Mouse (Mus musculus): Measurements from ENCODE around the gene Tgds. TPM values are rescaled to one million over a fixed set of nuclear protein-coding genes. Genes with fewer than 3 reads are reported as not detected.

Gene Tgds
- 36.8 and 36.9 TPM in 2 replicates for polyA plus RNA-seq (2015; fragmentation: Nextera tagmentation; extraction: Ambion mirVana)

DNA sequence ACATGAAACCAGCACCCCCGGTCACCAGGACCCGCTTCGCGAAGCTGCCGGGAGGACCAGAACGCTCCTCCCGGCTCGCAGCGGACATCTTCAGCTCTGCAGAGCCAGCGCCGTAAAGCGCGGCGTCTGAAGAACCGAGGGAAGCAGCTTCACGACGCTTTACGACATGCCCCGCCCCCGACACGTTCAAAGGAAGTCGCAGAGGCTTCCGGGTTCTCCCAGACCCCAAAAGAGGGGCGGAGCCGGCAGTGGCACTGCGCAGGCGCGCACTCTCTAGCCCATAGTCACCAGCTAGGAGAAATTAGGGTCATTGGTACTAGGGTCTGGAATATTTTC is at the start of gene Tgds:
Gene Tgds (minus strand): TSS at position 114 of the 336 bp plus-strand sequence.
- H3K27me3 ChIP-seq, result no peaks in the 10 kb centered on the region
- H3K9me3 ChIP-seq, result no peaks in the 10 kb centered on the region
- H3K9ac ChIP-seq, result peak within 1 kb of the TSS; percentile 65
- H3K4me2 ChIP-seq, result peak within 1 kb of the TSS; percentile 73
- H3K36me3 ChIP-seq, result peaks cover 19% of the 10 kb centered on the region
- H3K27ac ChIP-seq, result peak within 1 kb of the TSS; percentile 79
- ATAC-seq (ENCODE audit: insufficient number of reproducible peaks, low FRiP score, low TSS enrichment, low read depth), result peak; percentile 79
- H3K4me1 ChIP-seq, result peaks cover 14% of the 10 kb centered on the region
- 0% methylated on average over 28 of the region's 28 CpGs for WGBS
- peak within 1 kb of the TSS; percentile 67 for H3K4me3 ChIP-seq

DNA sequence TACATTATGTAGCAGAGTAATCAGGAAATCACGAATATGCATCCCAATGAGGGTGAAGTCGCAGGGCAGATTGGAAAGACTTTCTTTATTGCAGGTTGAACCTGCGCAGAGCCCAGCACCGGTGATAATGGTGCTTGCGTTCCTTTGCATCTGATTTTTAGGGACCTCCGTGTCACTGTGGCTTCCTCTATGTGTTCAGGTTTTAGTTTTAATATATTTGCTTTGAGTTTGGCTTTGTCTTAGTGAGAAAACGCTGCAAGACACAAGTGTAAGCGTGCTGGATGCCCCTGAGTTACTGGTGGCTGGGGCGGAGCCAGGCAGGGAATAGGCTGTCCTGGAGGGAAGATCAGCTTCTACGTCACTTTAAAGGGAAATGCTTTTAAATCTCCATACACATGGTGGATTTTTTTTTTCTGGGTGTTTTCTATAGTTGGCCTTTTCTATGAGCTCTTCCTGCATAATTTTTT is 48.2 kb upstream of the Tgds start:
- Histone ChIP-seq H3K4me3 (peak overlapping the region; percentile 50), H3K9me3 (no peaks in the 10 kb centered on the region), H3K36me3 (no peaks in the 10 kb centered on the region), H3K4me2 (peak overlapping the region; percentile 79), H3K4me1 (peaks cover 5% of the 10 kb centered on the region; the same call in 1 of the 2 replicates), H3K9ac (no peak overlapping the region), H3K27ac (peak overlapping the region; percentile 55; the same call in 1 of the 2 replicates), H3K27me3 (no peaks in the 10 kb centered on the region)
- 5% methylated on average over 10 of the region's 10 CpGs for WGBS
- ATAC-seq (ENCODE audit: insufficient number of reproducible peaks, low FRiP score, low TSS enrichment, low read depth), result no peak

DNA sequence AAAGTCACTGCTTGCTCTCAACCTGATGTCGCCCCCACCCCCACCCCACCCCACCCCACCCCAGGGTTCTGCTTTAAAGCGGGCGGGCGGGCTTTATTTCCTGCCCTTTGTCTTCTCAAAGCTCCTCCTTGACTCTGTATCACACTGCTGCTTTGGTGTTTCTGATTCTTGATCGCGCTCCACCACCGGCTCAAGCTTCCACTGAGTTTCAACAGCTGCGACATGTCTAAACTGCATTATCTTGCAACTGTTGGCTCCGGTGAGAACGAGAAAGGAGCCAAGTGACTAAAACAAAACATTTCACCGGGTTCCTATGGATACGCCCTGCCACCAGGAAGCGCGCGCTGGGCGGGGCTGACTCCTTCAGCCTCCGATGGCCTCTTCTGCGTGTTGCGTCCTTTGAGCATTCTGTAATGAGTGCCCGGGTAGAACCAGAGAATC is 47.6 kb upstream of the Tgds start:
- H3K4me2 ChIP-seq, result peak overlapping the region; percentile 79
- H3K9ac ChIP-seq, result 0 out of 2 replicates have a peak overlapping the region, but pooled peaks have one; percentile 26
- under 1% methylated on average over 20 of the region's 20 CpGs for WGBS
- peaks cover 5% of the 10 kb centered on the region; the same call in 1 of the 2 replicates for H3K4me1 ChIP-seq
- peak overlapping the region; percentile 55 for H3K27ac ChIP-seq
- H3K4me3 ChIP-seq, result peak overlapping the region; percentile 50
- H3K36me3 ChIP-seq, result no peaks in the 10 kb centered on the region
- H3K9me3 ChIP-seq, result no peaks in the 10 kb centered on the region
- H3K27me3 ChIP-seq, result no peaks in the 10 kb centered on the region
- 0 out of 2 replicates have a peak, but pooled peaks have one; percentile 44 for ATAC-seq (ENCODE audit: insufficient number of reproducible peaks, low FRiP score, low TSS enrichment, low read depth)

DNA sequence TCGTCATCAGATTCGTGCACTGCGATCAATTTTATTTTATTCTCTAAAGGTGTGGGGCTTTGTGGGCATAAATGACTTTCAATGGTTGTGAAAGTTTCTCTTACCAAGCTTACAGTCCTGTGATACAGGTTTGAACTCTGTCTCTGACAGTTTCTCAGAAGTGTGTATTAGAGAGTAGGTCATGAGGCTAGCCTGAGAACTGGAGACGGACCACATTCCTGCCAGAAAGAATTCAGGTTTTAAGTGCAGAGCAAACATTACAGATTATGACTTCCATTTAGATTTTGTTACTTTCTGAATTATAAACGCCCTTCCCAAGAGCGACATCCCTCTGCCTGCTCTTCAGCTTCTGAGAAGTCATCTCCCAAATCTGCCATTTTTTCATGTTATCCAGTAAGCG is 47.1 kb upstream of the Tgds start:
- Histone ChIP-seq H3K9ac (no peak overlapping the region), H3K36me3 (no peaks in the 10 kb centered on the region), H3K4me2 (peak overlapping the region; percentile 79), H3K9me3 (no peaks in the 10 kb centered on the region), H3K27me3 (no peaks in the 10 kb centered on the region), H3K27ac (no peak overlapping the region), H3K4me1 (peaks cover 5% of the 10 kb centered on the region; the same call in 1 of the 2 replicates), H3K4me3 (peak overlapping the region; percentile 50)
- no peak for ATAC-seq (ENCODE audit: insufficient number of reproducible peaks, low FRiP score, low TSS enrichment, low read depth)
- 34% methylated on average over 7 of the region's 7 CpGs for WGBS

DNA sequence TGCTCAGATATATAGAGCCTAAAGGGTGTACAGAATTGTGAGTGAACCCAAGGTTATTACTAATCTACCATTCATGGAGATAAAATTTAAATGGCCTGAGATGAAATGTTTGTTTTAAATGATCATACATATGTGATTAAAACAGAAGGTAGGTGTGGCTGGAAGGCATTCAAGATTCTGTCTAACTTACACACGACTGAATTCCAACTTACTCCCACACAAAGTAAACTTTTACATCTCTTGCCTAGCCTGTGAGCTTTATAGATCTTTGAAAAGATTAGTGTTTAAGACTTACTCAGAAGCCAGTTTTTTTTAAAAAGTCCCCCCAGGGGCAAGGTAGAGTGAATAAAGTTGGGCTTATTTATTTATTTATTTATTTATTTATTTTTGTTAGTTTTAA is 46.7 kb upstream of the Tgds start:
- Histone ChIP-seq H3K4me3 (no peak overlapping the region), H3K4me2 (no peak overlapping the region), H3K36me3 (no peaks in the 10 kb centered on the region), H3K27me3 (no peaks in the 10 kb centered on the region), H3K4me1 (peaks cover 5% of the 10 kb centered on the region; the same call in 1 of the 2 replicates), H3K27ac (no peak overlapping the region), H3K9ac (no peak overlapping the region), H3K9me3 (no peaks in the 10 kb centered on the region)
- WGBS, result 26% methylated on average over 1 of the region's 1 CpGs
- no peak for ATAC-seq (ENCODE audit: insufficient number of reproducible peaks, low FRiP score, low TSS enrichment, low read depth)

DNA sequence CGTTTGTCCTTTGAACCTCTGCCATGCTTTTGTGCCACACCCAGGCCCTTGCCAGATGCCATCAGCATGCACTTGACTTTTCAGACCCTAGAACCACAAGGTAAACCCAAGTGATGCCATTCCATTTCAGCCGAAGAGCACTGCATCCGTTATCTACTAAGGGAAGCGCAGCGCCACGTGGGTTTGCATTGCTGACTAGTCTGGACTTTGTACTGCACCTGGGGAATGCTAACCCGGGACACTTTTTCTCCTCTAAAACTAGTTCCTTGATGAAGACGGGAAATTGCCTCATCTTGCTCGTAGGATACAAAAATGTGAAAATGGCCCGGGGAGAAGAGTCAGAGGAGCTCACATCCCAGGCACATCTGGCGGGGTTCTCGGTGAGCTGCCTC is 43.1 kb upstream of the Tgds start:
- Histone ChIP-seq H3K27me3 (no peaks in the 10 kb centered on the region), H3K4me1 (peaks cover 4% of the 10 kb centered on the region; the same call in 1 of the 2 replicates), H3K9ac (no peak overlapping the region), H3K4me3 (no peak overlapping the region), H3K36me3 (no peaks in the 10 kb centered on the region), H3K4me2 (no peak overlapping the region), H3K27ac (no peak overlapping the region), H3K9me3 (no peaks in the 10 kb centered on the region)
- 72% methylated on average over 12 of the region's 12 CpGs for WGBS
- no peak for ATAC-seq (ENCODE audit: insufficient number of reproducible peaks, low FRiP score, low TSS enrichment, low read depth)

DNA sequence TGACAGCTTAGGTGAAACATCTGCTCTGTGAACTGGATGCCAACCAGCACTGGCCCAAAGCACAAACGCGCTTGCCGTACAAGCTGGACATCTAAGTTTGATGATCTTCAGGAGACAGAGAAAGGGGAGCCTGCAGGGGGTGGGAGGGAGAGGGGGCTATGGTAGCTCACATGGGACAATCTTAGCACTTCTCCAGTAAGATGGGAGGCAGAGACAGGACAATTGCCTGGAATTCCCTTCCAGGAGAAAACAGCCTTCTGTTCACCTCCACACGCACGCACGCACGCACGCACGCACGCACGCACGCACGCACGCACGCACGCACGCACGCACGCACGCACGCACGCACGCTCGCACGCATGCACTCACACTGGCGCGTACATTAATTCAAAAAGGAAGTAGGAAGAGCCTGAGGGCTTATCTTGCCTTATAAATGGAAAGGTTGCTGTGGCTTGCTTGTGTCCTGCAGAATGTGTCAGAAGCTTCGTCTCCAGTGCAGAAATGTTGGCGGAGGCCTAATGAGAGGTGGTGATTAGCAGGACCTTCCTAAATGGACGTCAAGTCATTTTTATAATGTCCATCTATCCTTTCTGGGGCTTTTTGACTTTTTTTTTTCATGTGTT is 42.6 kb upstream of the Tgds start:
- H3K4me3 ChIP-seq, result no peak overlapping the region
- H3K9me3 ChIP-seq, result no peaks in the 10 kb centered on the region
- no peak overlapping the region for H3K4me2 ChIP-seq
- H3K27ac ChIP-seq, result no peak overlapping the region
- ATAC-seq (ENCODE audit: insufficient number of reproducible peaks, low FRiP score, low TSS enrichment, low read depth), result no peak
- no peaks in the 10 kb centered on the region for H3K27me3 ChIP-seq
- no peaks in the 10 kb centered on the region for H3K36me3 ChIP-seq
- WGBS, result 88% methylated on average over 30 of the region's 30 CpGs
- H3K9ac ChIP-seq, result no peak overlapping the region
- no peaks in the 10 kb centered on the region for H3K4me1 ChIP-seq

DNA sequence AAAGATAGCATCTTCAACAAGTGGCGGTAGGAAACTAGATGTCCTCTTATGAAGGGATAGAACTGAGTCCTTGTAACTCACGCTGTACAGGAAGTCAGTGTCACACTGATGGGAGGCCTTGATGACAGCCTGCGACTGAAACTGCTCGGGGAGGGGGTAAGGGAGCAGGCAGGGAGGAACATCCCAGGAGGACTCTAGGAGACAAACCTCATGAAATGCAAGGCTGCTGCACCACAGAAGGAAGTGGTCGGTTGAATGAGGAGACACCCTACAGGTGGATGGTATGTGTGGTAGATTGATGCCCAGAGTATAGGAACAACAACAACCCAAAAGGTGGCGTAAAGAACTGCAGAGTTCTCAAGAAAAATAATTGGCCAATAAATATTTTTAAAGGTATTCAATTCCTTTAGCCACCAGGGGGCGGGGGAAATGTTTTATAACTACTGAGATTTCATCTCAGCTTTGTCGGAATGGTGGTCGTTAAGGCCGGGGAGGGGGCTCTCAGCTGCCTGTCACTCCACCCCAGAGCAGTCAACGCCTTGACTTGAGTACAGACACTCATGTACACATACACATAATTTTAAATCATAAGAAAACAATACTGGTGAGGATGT is 41.1 kb upstream of the Tgds start:
- Histone ChIP-seq H3K27ac (no peak overlapping the region), H3K4me3 (no peak overlapping the region), H3K9ac (no peak overlapping the region), H3K27me3 (no peaks in the 10 kb centered on the region), H3K36me3 (peaks cover 9% of the 10 kb centered on the region), H3K4me1 (no peaks in the 10 kb centered on the region), H3K9me3 (no peaks in the 10 kb centered on the region), H3K4me2 (no peak overlapping the region)
- WGBS, result 58% methylated on average over 11 of the region's 11 CpGs
- no peak for ATAC-seq (ENCODE audit: insufficient number of reproducible peaks, low FRiP score, low TSS enrichment, low read depth)

DNA sequence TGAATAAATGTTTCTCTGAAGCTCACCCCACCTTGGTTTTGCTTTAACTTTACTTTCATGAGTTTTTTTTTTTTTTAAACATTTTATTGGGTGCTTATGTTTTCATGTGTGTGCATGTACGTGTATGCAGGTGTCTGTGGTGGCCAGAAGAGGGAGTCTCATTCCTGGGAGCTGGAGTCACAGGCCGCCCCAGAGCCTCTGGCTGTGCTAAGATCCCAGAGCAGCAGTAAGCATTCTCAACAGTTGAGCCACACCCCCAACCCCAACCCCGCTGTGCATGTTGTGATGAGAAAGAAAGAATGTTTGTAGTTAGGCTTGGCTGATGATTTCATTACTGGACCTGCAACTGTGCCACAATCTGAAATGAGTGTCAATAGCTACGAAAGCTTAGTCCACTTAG is 36.2 kb upstream of the Tgds start:
- Histone ChIP-seq H3K9ac (no peak overlapping the region), H3K4me3 (no peak overlapping the region), H3K4me2 (no peak overlapping the region), H3K27ac (no peak overlapping the region), H3K4me1 (no peaks in the 10 kb centered on the region), H3K36me3 (peaks cover 16% of the 10 kb centered on the region), H3K27me3 (no peaks in the 10 kb centered on the region), H3K9me3 (no peaks in the 10 kb centered on the region)
- WGBS, result 93% methylated on average over 4 of the region's 4 CpGs
- ATAC-seq (ENCODE audit: insufficient number of reproducible peaks, low FRiP score, low TSS enrichment, low read depth), result no peak

DNA sequence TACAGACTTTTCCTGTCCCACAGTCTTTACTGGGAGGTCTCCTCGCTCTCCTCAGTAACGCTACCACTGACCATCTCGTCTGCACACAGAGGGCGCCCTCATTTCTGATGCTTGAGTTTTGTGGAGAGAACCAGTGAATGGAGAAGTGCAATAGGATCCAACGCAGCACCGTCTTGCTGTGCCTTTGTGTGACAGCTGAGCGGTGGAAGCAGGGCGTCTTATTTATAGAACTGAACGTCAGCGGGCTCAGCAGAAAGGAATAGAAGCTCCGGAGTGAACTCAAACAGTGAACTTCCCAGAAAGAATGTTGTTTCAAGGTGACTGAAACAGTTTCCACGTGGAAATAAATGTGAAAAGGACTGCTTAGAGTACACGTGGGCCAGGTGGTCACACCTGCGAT is 30.1 kb upstream of the Tgds start:
- WGBS, result 83% methylated on average over 14 of the region's 14 CpGs
- no peak overlapping the region for H3K4me3 ChIP-seq
- no peak overlapping the region for H3K4me2 ChIP-seq
- no peak overlapping the region for H3K27ac ChIP-seq
- H3K36me3 ChIP-seq, result peaks cover 55% of the 10 kb centered on the region
- H3K9ac ChIP-seq, result no peak overlapping the region
- ATAC-seq (ENCODE audit: insufficient number of reproducible peaks, low FRiP score, low TSS enrichment, low read depth), result no peak
- H3K9me3 ChIP-seq, result no peaks in the 10 kb centered on the region
- H3K4me1 ChIP-seq, result no peaks in the 10 kb centered on the region
- H3K27me3 ChIP-seq, result no peaks in the 10 kb centered on the region

DNA sequence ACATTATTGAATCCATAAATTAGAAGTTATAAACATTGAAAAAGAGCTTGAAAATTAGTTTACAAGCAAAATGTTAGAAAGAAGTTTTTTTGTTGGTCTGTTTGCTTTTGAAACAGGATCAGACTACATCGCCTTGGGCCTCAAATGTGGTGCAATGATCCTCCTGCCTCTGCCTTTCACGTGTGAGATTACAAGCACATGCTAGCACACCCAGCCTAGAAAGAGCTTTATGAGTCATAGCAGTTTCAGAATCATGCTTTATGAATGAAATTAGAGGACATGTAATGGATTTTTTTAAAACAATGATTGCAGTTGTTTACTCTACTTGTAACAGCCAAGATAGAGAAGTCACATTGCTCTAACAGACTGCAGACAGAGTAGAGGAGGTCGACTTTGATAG is 29.2 kb upstream of the Tgds start:
- Histone ChIP-seq H3K36me3 (peaks cover 56% of the 10 kb centered on the region), H3K9me3 (no peaks in the 10 kb centered on the region), H3K27me3 (no peaks in the 10 kb centered on the region), H3K4me1 (no peaks in the 10 kb centered on the region), H3K9ac (no peak overlapping the region), H3K4me2 (no peak overlapping the region), H3K27ac (no peak overlapping the region), H3K4me3 (no peak overlapping the region)
- 82% methylated on average over 3 of the region's 3 CpGs for WGBS
- no peak for ATAC-seq (ENCODE audit: insufficient number of reproducible peaks, low FRiP score, low TSS enrichment, low read depth)

DNA sequence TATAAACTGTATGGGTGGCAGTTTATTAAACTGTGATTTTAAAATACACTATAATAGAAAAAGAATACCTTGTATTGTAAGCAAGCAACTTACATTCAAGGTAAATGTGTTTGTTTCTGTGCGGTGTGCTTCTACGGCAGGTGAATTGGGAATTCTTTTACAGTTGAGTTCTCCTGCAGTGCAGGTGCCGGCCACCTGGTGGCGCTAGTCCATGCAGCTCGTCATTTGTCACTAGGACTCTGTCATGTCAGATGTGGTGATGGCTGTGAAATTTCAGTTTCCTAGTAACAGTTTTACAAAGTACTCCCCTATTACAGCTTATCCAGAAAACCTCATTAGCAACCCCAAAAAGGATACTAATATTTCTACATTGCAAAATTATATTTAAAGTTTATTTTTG is 24.6 kb upstream of the Tgds start:
- peaks cover 75% of the 10 kb centered on the region for H3K36me3 ChIP-seq
- no peaks in the 10 kb centered on the region for H3K27me3 ChIP-seq
- no peak overlapping the region for H3K9ac ChIP-seq
- H3K9me3 ChIP-seq, result no peaks in the 10 kb centered on the region
- ATAC-seq (ENCODE audit: insufficient number of reproducible peaks, low FRiP score, low TSS enrichment, low read depth), result no peak
- H3K4me3 ChIP-seq, result no peak overlapping the region
- WGBS, result 30% methylated on average over 5 of the region's 5 CpGs
- no peak overlapping the region for H3K27ac ChIP-seq
- no peak overlapping the region for H3K4me2 ChIP-seq
- H3K4me1 ChIP-seq, result no peaks in the 10 kb centered on the region
